Mouse (Mus musculus): ENCODE data around the gene Tmprss9. TPM values are rescaled to one million over a fixed set of nuclear protein-coding genes. Genes with fewer than 3 reads are reported as not detected.
A peak's percentile ranks its signal among the peaks of the same experiment; 100 is the strongest.

The Tmprss9 gene
- total RNA-seq, 2 experiments from 2014 or later: 0.09 to 0.12 TPM

GRCm38 (mm10) chr10:80938831-80939550 is 67.3 kb downstream of the Tmprss9 start:
- peak; percentile 30 for DNase-seq

GRCm38 (mm10) chr10:80939671-80940070 is 68.0 kb downstream of the Tmprss9 start:
- peak; percentile 89 for DNase-seq

- DNase-seq: peak; percentile 81
These were observed 68.8 kb downstream of the Tmprss9 start for GRCm38 (mm10) chr10:80940320-80940987.

GRCm38 (mm10) chr10:80940988-80941347 is 69.3 kb downstream of the Tmprss9 start:
- no peak for DNase-seq

GRCm38 (mm10) chr10:80942919-80943318 is 71.3 kb downstream of the Tmprss9 start:
- DNase-seq: no peak

- DNase-seq: no peak
These were observed 72.1 kb downstream of the Tmprss9 start for GRCm38 (mm10) chr10:80943701-80944100.

GRCm38 (mm10) chr10:80944231-80944630 is 72.6 kb downstream of the Tmprss9 start:
- DNase-seq: no peak

GRCm38 (mm10) chr10:80946684-80947437 is 75.2 kb downstream of the Tmprss9 start:
- DNase-seq: no peak

- peak; percentile 68 for DNase-seq
These were observed 76.2 kb downstream of the Tmprss9 start for GRCm38 (mm10) chr10:80947802-80948201.

GRCm38 (mm10) chr10:80948570-80948969 is 76.9 kb downstream of the Tmprss9 start:
- DNase-seq: no peak

GRCm38 (mm10) chr10:80949081-80949480 is 77.4 kb downstream of the Tmprss9 start:
- no peak for DNase-seq

Small RNA genes lying within 50 kb of the gene (microRNA-seq; reads per million reads assigned to microRNA genes)
- 1.8 reads per million for gene Mir1982

Other genes with a start within 250 kb of the Tmprss9 start
- 100 to 1,000 TPM; 121 to 131 TPM for gene Csnk1g2, start 249.0 kb upstream of the Tmprss9 start, total RNA-seq (2021)
- gene Btbd2, start 214.8 kb upstream of the Tmprss9 start, total RNA-seq (2021): 10 to 100 TPM; 50.4 to 65.3 TPM
- gene Mknk2, start 193.7 kb upstream of the Tmprss9 start, total RNA-seq (2021): 100 to 1,000 TPM; 249 to 298 TPM
- gene Mob3a, start 169.9 kb upstream of the Tmprss9 start, total RNA-seq (2021): 10 to 100 TPM; 17.7 to 20.1 TPM
- 10 to 100 TPM in 1 of 2 experiments, 1 to 10 TPM in 1; 6.9 to 13.1 TPM for gene Izumo4, start 169.7 kb upstream of the Tmprss9 start, total RNA-seq (2021)
- gene Ap3d1, start 129.6 kb upstream of the Tmprss9 start, total RNA-seq (2021): 10 to 100 TPM; 64.7 to 82.6 TPM
- 10 to 100 TPM; 64.5 to 80.9 TPM for gene Dot1l, start 116.6 kb upstream of the Tmprss9 start, total RNA-seq (2021)
- 10 to 100 TPM; 45.2 to 50.5 TPM for gene Sf3a2, start 73.7 kb upstream of the Tmprss9 start, total RNA-seq (2021)
- gene Plekhj1, start 73.2 kb upstream of the Tmprss9 start, total RNA-seq (2021): 10 to 100 TPM; 50.0 to 63.2 TPM
- under 1 TPM; 0.57 to 0.79 TPM for gene Amh, start 66.6 kb upstream of the Tmprss9 start, total RNA-seq (2021)
- gene Jsrp1, start 58.4 kb upstream of the Tmprss9 start, total RNA-seq (2021): 10 to 100 TPM in 1 of 2 experiments, 1 to 10 TPM in 1; 9.8 to 24.0 TPM
- gene Oaz1, start 45.2 kb upstream of the Tmprss9 start, total RNA-seq (2021): 100 to 1,000 TPM; 700 to 820 TPM
- gene Lingo3, start 27.8 kb upstream of the Tmprss9 start, total RNA-seq (2021): 1 to 10 TPM in 1 of 2 experiments, under 1 TPM in 1; 0.99 to 1.5 TPM
- gene Lsm7, start 16.6 kb upstream of the Tmprss9 start, total RNA-seq (2021): 10 to 100 TPM; 35.3 to 37.8 TPM
- gene Sppl2b, start 16.6 kb upstream of the Tmprss9 start, total RNA-seq (2021): 10 to 100 TPM; 25.3 to 39.8 TPM
- 100 to 1,000 TPM; 271 to 285 TPM for gene Timm13, start 29.1 kb downstream of the Tmprss9 start, total RNA-seq (2021)
- 10 to 100 TPM; 14.5 to 16.5 TPM for gene Lmnb2, start 46.4 kb downstream of the Tmprss9 start, total RNA-seq (2021)
- gene Gadd45b, start 58.2 kb downstream of the Tmprss9 start, total RNA-seq (2021): 10 to 100 TPM; 11.7 to 44.5 TPM
- gene Gng7, start 143.1 kb downstream of the Tmprss9 start, total RNA-seq (2021): 1 to 10 TPM; 5.4 to 6.4 TPM
- gene Diras1, start 153.8 kb downstream of the Tmprss9 start, total RNA-seq (2021): 1 to 10 TPM; 2.8 to 3.4 TPM
- gene Slc39a3, start 165.6 kb downstream of the Tmprss9 start, total RNA-seq (2021): 10 to 100 TPM; 28.5 to 32.8 TPM
- 100 to 1,000 TPM; 190 to 191 TPM for gene Sgta, start 188.3 kb downstream of the Tmprss9 start, total RNA-seq (2021)
- 10 to 100 TPM; 31.8 to 42.4 TPM for gene Thop1, start 198.2 kb downstream of the Tmprss9 start, total RNA-seq (2021)
- gene Creb3l3, start 227.0 kb downstream of the Tmprss9 start, total RNA-seq (2021): 10 to 100 TPM; 18.1 to 42.6 TPM
- 100 to 1,000 TPM; 151 to 161 TPM for gene Map2k2, start 234.1 kb downstream of the Tmprss9 start, total RNA-seq (2021)

Data from adrenal gland, postnatal 10 days (tissue).